9 mouse cellular contexts compared by ENCODE assay signal in the genomic region with DNA sequence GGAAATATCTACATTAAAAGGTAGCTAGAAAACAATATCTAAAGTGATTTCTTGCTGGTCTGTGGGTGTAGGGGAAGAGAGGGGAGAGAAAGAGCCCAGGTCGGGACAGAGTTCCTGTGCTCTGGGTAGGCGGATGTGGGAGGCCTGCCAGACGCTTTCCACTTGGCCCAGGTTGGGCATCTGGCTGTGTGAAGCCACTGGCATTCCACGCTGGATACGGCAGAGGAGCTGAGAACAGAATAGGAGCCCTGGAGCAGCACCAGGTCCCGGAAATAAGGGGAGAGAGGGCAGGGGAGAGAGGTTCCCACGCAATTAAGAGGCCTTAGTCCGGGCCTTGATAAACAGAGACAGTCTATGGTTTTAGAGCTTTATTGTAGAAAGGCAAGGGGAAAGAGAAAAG.
DNase-seq lines count a peak whose midpoint lies in the region; ATAC-seq lines count a peak whose summit lies in the region.
"Had no signal": no experiment of that assay in that cellular context is flagged by ENCODE, and none has a peak within 500 bp of the region (broad histone marks: within the 10 kb centered on the region; RNA-seq: fewer than 3 reads in every experiment).

No protein-coding gene starts in this region.

- H3K27me3 ChIP-seq in midbrain, embryonic 10.5 days (ENCODE audit: low read depth, poor library complexity, severe bottlenecking): no peaks in the 10 kb centered on the region
- no peaks in the 10 kb centered on the region for H3K27me3 ChIP-seq in midbrain, embryonic 13.5 days
- H3K27me3 ChIP-seq in embryonic facial prominence, embryonic 10.5 days (replicated peaks; ENCODE audit: low read depth, poor library complexity, severe bottlenecking): no peaks in the 10 kb centered on the region
- H3K27me3 ChIP-seq in neural tube, embryonic 15.5 days (replicated peaks): no peaks in the 10 kb centered on the region
- H3K27me3 ChIP-seq: hindbrain, embryonic 13.5 days had no signal

- intact Hi-C loops in heart, postnatal 14 days (cut with DNase I): no loop called here

- no peak for ATAC-seq in midbrain, embryonic 13.5 days
- ATAC-seq in neural tube, embryonic 15.5 days (ENCODE audit: low FRiP score): no peak

- H3K4me3 ChIP-seq in midbrain, embryonic 10.5 days: no peak overlapping the region
- no peak overlapping the region for H3K4me3 ChIP-seq in midbrain, embryonic 13.5 days (replicated peaks)
- no peak overlapping the region for H3K4me3 ChIP-seq in embryonic facial prominence, embryonic 10.5 days
- H3K4me3 ChIP-seq in neural tube, embryonic 15.5 days (replicated peaks): no peak overlapping the region
- H3K4me3 ChIP-seq: hindbrain, embryonic 13.5 days had no signal

- H3K9me3 ChIP-seq in midbrain, embryonic 10.5 days (replicated peaks): peaks cover 10% of the 10 kb centered on the region
- peaks cover 5% of the 10 kb centered on the region; the same call in 1 of the 2 replicates for H3K9me3 ChIP-seq in midbrain, embryonic 13.5 days
- H3K9me3 ChIP-seq in embryonic facial prominence, embryonic 10.5 days: peaks cover 9% of the 10 kb centered on the region; the same call in 1 of the 2 replicates
- no peaks in the 10 kb centered on the region for H3K9me3 ChIP-seq in neural tube, embryonic 15.5 days (replicated peaks)

- H3K27ac ChIP-seq in midbrain, embryonic 10.5 days (replicated peaks): peak overlapping the region; percentile 42; the same call in 1 of the 2 replicates
- no peak overlapping the region for H3K27ac ChIP-seq in midbrain, embryonic 13.5 days
- peak overlapping the region; percentile 24; the same call in 1 of the 2 replicates for H3K27ac ChIP-seq in embryonic facial prominence, embryonic 10.5 days (replicated peaks)
- H3K27ac ChIP-seq in neural tube, embryonic 15.5 days (replicated peaks): no peak overlapping the region
- H3K27ac ChIP-seq: hindbrain, embryonic 13.5 days had no signal

- 86% methylated on average over 8 of the region's 8 CpGs for WGBS in midbrain, embryonic 10.5 days
- WGBS in midbrain, embryonic 13.5 days: 88% methylated on average over 8 of the region's 8 CpGs
- 76% methylated on average over 8 of the region's 8 CpGs for WGBS in embryonic facial prominence, embryonic 10.5 days
- WGBS in neural tube, embryonic 15.5 days: 65% methylated on average over 8 of the region's 8 CpGs

- no peak overlapping the region for H3K9ac ChIP-seq in midbrain, embryonic 13.5 days (replicated peaks)
- no peak overlapping the region for H3K9ac ChIP-seq in neural tube, embryonic 15.5 days (replicated peaks)
- H3K9ac ChIP-seq: hindbrain, embryonic 13.5 days had no signal

- peaks cover 31% of the 10 kb centered on the region for H3K36me3 ChIP-seq in midbrain, embryonic 10.5 days
- H3K36me3 ChIP-seq in midbrain, embryonic 13.5 days: peaks cover 3% of the 10 kb centered on the region; the same call in 1 of the 2 replicates
- H3K36me3 ChIP-seq in embryonic facial prominence, embryonic 10.5 days (replicated peaks): peaks cover 32% of the 10 kb centered on the region
- H3K36me3 ChIP-seq in neural tube, embryonic 15.5 days: no peaks in the 10 kb centered on the region

- peaks cover 3% of the 10 kb centered on the region; the same call in 1 of the 2 replicates for H3K4me1 ChIP-seq in midbrain, embryonic 10.5 days
- H3K4me1 ChIP-seq in midbrain, embryonic 13.5 days (replicated peaks): no peaks in the 10 kb centered on the region
- H3K4me1 ChIP-seq in embryonic facial prominence, embryonic 10.5 days: peaks cover 6% of the 10 kb centered on the region
- no peaks in the 10 kb centered on the region for H3K4me1 ChIP-seq in neural tube, embryonic 15.5 days
- H3K4me1 ChIP-seq: hindbrain, embryonic 13.5 days had no signal

- no peak overlapping the region for H3K4me2 ChIP-seq in midbrain, embryonic 13.5 days (replicated peaks)
- no peak overlapping the region for H3K4me2 ChIP-seq in neural tube, embryonic 15.5 days
- H3K4me2 ChIP-seq: hindbrain, embryonic 13.5 days had no signal

- no peak for DNase-seq in midbrain, embryonic 10.5 days (ENCODE audit: low spot score)
- no peak for DNase-seq in embryonic facial prominence, embryonic 10.5 days (ENCODE audit: low spot score)
- peak; percentile 61 to 67 for DNase-seq in heart, postnatal 14 days
- peak; percentile 58 for DNase-seq in skeletal muscle tissue, adult 2 months (ENCODE audit: low read depth, low spot score)
- no peak for DNase-seq in layer of hippocampus, adult 9-10 months (ENCODE audit: low spot score)
- DNase-seq: thymus, postnatal 14 days had no signal

Comparison
In these comparisons a context has a peak if more than half of its experiments do, and no peak if none do; other contexts are left out.
1. H3K27ac ChIP-seq: peak in midbrain, embryonic 10.5 days (single experiment) and embryonic facial prominence, embryonic 10.5 days (single experiment); none in midbrain, embryonic 13.5 days (single experiment) and neural tube, embryonic 15.5 days (single experiment).
2. DNase-seq: peak in heart, postnatal 14 days (2 of 2) and skeletal muscle tissue, adult 2 months (single experiment); none in midbrain, embryonic 10.5 days (single experiment), embryonic facial prominence, embryonic 10.5 days (single experiment) and layer of hippocampus, adult 9-10 months (single experiment).